Mouse (Mus musculus) hindlimb bud, embryonic 11.5 days (tissue): ENCODE data around the gene Olfr959.

Experiments used
- DNase-seq: peaks from one replicate; pipeline ENCODE4 v3.0.0-alpha.2; 2012; ENCODE audit warnings: low read depth, low spot score; ENCODE audit errors: extremely low spot score

The Olfr959 gene

GRCm38 (mm10) chr9:39575469-39575868 is at the start of gene Olfr959:
Gene Olfr959, minus strand, starts transcription at chr9:39575569.
- no peak for DNase-seq

GRCm38 (mm10) chr9:39624711-39625110 is 49.3 kb upstream of the Olfr959 start:
- no peak for DNase-seq

- DNase-seq = no peak
Observed at GRCm38 (mm10) chr9:39623783-39624182, 48.4 kb upstream of the Olfr959 start.

DNA sequence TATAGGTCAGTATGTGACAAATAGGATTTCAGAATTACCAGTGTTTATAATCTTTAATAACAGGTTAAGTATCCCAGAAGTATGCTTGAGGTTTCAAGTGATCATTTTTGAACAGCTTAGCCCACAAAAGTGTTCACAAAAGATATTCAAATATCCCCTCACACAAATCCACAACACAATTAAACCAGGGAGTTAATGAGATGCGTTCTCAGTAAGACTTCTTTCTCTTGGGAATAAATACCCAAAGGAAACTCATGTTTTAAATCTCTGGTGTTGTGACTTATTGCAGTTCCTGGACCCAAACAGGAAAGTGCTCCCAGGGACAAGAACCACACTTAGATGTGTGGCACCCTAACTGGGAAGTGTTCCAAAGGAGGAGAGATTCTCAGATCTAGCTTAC is 45.7 kb upstream of the Olfr959 start, which contains the start of gene Olfr960:
Gene Olfr960, plus strand, starts transcription at position 301 of the 400 bp plus-strand sequence.
- DNase-seq = no peak

DNA sequence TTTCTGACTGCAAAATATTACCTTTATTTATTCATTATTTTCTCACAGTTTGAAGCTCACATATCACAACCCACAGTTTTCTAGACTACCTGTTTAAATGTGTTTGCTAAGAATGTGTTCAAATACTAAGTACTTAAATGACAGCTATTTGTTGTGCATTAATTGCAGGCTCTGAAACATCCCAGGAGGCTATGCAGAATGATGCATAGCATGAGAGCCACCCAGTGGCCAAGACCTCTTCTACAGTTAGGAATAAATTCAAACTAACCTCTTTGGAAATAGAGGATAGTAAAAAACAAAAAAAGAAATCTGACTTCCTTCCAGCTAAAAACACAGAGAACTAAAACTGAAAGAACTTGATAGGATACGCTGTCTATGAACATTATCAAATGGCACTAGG is 36.6 kb upstream of the Olfr959 start:
- no peak for DNase-seq

DNA sequence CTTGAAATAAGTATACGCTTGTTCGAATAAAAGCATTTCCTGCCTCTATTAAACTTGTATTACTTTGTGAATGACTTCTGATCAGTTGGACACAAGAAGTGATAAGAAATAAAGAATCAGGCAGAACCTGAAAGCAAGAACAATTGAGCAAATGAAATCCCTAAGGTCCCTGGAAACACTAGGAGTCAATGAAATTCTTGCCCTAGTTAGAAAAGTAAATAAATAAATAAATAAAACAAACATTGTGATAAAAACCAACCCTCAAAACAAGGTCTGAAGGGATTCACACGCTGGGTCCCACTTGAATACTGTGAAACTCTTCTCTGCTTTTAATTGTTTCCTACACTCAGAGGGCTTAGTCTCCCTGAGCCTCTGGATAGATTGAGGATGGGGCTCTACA is 35.0 kb upstream of the Olfr959 start, which contains the start of gene Olfr148:
Gene Olfr148, plus strand, starts transcription at position 301 of the 400 bp plus-strand sequence.
- DNase-seq = no peak

DNA sequence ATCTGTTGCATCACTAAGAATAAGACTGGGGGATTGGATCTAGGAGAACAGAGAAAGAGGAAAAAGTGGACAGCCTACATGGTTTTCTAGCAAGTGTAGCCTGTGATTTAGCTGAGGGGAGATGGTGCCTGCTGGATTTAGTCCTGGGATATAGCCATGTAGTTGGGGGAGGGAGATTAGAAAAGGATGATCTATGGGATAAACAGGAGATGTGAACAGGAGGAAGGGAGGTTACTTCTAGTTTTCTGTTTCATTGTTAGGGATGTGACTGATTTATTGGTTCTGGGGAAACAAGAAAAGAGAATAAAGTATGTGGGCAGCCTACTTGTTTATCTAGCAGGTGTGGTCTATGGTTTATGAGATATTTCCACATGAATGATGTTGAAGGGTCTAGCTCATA is 33.1 kb upstream of the Olfr959 start:
- DNase-seq = no peak

- DNase-seq = no peak
Observed at GRCm38 (mm10) chr9:39603999-39604453, 28.7 kb upstream of the Olfr959 start, which contains the start of gene AW551984. Gene AW551984, minus strand, starts transcription at chr9:39604403.

DNA sequence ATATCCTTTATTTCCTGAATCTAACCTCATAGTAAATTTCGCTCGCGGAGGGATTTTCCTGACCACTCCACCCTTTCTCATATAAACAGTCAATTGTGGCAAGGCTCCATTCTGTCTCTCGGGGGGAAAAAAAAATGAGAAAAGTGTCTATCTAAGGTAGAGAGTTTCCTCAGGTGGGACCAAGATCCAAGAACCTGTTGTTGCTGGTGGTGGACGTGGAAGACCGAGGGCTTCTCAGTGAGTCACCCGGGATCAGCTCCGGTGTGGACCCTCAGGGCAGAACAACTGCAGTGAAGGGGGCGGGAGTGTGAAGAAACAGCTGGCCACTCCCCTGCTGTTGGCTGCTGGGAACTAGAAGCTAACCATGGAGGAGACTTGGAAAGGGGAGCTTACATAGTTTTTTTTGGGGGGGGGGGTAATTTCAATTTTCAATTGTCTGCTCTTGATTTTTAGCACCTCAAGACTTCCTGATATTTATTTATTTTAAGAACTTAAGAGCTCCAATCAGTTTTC is 28.0 kb upstream of the Olfr959 start:
- no peak for DNase-seq

GRCm38 (mm10) chr9:39602536-39603332 is 27.4 kb upstream of the Olfr959 start:
- DNase-seq = no peak

GRCm38 (mm10) chr9:39577050-39577449 is 1.7 kb upstream of the Olfr959 start:
- DNase-seq = no peak

- DNase-seq = no peak
Observed at GRCm38 (mm10) chr9:39558349-39558647, 17.1 kb downstream of the Olfr959 start.

DNA sequence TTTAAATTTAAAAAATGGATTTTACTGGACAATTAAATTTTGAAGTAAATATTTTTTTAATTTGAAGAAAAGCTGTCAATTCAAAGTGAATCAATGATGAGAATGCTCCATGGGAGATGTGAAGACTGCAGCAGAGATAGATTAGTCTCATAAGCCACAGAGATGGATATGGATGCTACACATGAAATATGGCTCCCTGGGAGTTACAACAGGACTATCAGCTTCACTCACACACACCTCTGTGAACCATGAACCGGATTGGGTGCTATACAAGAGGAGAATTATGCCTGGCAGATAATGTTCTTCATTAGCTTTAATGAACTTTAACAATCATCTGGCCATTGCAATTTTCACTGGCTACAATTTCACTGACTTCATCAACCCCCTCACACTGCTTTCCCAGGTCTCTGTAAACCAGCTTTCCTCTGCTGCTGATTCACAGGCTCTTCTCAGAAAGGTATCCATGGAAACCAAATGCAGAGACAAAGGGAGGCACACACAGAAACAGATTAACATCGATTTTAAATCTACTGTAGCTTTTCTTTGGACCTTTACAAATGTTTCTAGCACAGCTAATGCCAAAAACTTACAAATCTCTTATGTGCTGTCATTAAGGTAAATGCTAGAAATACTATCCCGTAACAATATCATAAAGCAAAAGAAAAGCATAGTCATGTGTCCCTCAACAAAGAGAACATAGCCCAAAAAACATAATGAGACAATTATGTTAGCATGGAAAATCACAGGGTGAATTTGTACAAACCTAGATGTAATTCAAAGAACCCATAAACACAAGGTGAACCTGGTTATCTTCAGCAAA is 17.6 kb downstream of the Olfr959 start:
- DNase-seq = no peak

DNA sequence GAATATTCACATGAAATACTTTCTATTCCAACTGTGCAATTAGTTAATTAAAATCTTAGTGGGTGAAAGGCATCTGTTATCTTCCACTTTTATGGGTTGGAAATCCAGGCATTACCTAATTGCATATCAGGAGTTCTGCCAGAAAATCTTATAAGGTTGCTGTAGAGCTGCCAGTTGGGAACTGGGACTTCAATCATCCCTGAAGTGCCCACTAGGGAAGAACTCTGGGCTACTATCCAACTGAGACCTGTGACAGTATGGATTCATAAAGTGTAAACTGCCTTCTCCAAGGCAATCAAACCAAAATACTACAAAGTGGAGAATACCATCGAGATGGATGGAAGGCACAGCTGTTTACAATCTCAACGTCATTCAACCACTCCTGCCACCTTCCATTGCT is 21.4 kb downstream of the Olfr959 start, which contains the start of gene Olfr958:
Gene Olfr958, minus strand, starts transcription at position 109 of the 400 bp plus-strand sequence.
- no peak for DNase-seq

- DNase-seq = no peak
Observed at GRCm38 (mm10) chr9:39550806-39551205, 24.6 kb downstream of the Olfr959 start.

- DNase-seq = no peak
Observed at GRCm38 (mm10) chr9:39523616-39524285, 51.6 kb downstream of the Olfr959 start.
